Mouse (Mus musculus) heart, embryonic 13.5 days (tissue): ENCODE results near the gene Rabac1. TPM values are rescaled to one million over a fixed set of nuclear protein-coding genes. Genes with fewer than 3 reads are reported as not detected.

Experiments
- ATAC-seq: fragments of 200-750 bp; cut with Nextera tagmentation; 2 replicates; pipeline ENCODE4 v1.8.0; 2017; ENCODE audit warnings: moderate TSS enrichment; ENCODE audit not compliant: insufficient number of reproducible peaks, low FRiP score, low TSS enrichment; ENCODE audit errors: extremely low read depth
- H3K27ac ChIP-seq: fragments of 300-500 bp; sonication (generic); replicated peaks from 2 replicates; pipeline ENCODE4 v1.5.1; 2015; ENCODE audit warnings: moderate library complexity, mild to moderate bottlenecking, inconsistent platforms
- H3K27me3 ChIP-seq: fragments of 300-500 bp; sonication (generic); replicated peaks from 2 replicates; pipeline ENCODE4 v1.6.1; 2015; ENCODE audit warnings: mild to moderate bottlenecking, inconsistent platforms
- H3K36me3 ChIP-seq: fragments of 300-500 bp; sonication (generic); 2 replicates; pipeline ENCODE4 v1.6.1; 2015; ENCODE audit warnings: mild to moderate bottlenecking, inconsistent platforms
- H3K4me1 ChIP-seq: fragments of 300-500 bp; sonication (generic); 2 replicates; pipeline ENCODE4 v1.6.1; 2015; ENCODE audit warnings: inconsistent platforms
- H3K4me2 ChIP-seq: fragments of 300-500 bp; sonication (generic); 2 replicates; pipeline ENCODE4 v1.6.1; 2015; ENCODE audit warnings: inconsistent platforms, mild to moderate bottlenecking, moderate library complexity
- H3K4me3 ChIP-seq: fragments of 300-500 bp; sonication (generic); 2 replicates; pipeline ENCODE4 v1.5.1; 2015; ENCODE audit warnings: moderate library complexity, mild to moderate bottlenecking, inconsistent platforms
- H3K9ac ChIP-seq: fragments of 300-500 bp; sonication (generic); 2 replicates; pipeline ENCODE4 v1.6.1; 2015; ENCODE audit warnings: inconsistent platforms, mild to moderate bottlenecking, moderate library complexity
- H3K9me3 ChIP-seq: fragments of 300-500 bp; sonication (generic); 2 replicates; pipeline ENCODE4 v1.6.1; 2016; ENCODE audit warnings: inconsistent platforms
- WGBS: fragments of 180-500 bp; shearing (Covaris S2); methylation state at CpG from one replicate; pipeline ENCODE4 v1.1.7; 2015; ENCODE audit warnings: mixed read lengths; 5-methylcytosine and 5-hydroxymethylcytosine counted together
- polyA plus RNA-seq: library from polyadenylated mRNA; unstranded; fragments of >200 nt; fragmentation: Nextera tagmentation; extraction: Ambion mirVana; gene quantifications from 2 replicates; pipeline ENCODE4 v1.2.1, GENCODE M21; 2015

Gene Rabac1
- polyA plus RNA-seq, 1 experiment from 2014 or later, result 185 TPM

- 77% methylated on average over 7 of the region's 7 CpGs for WGBS
- H3K36me3 ChIP-seq, result no peaks in the 10 kb centered on the region
- ATAC-seq, result no peak
- H3K9me3 ChIP-seq, result no peaks in the 10 kb centered on the region
- H3K4me2 ChIP-seq, result no peak overlapping the region
- no peak overlapping the region for H3K9ac ChIP-seq
- H3K27me3 ChIP-seq, result 0 out of 2 replicates have a peak, but pooled peaks cover 13% of the 10 kb centered on the region
- no peaks in the 10 kb centered on the region for H3K4me1 ChIP-seq
- no peak overlapping the region for H3K27ac ChIP-seq
- no peak overlapping the region for H3K4me3 ChIP-seq
Measured at GRCm38 (mm10) chr7:24978781-24979180, 6.2 kb upstream of the Rabac1 start.

- Histone ChIP-seq H3K9me3 (no peaks in the 10 kb centered on the region), H3K4me3 (no peak overlapping the region), H3K4me1 (peaks cover 10% of the 10 kb centered on the region), H3K9ac (no peak overlapping the region), H3K27ac (no peak overlapping the region), H3K36me3 (peaks cover 5% of the 10 kb centered on the region), H3K27me3 (0 out of 2 replicates have a peak, but pooled peaks cover 10% of the 10 kb centered on the region), H3K4me2 (no peak overlapping the region)
- ATAC-seq, result no peak
- 25% methylated on average over 9 of the region's 9 CpGs for WGBS
Measured at GRCm38 (mm10) chr7:24974893-24975595, 2.5 kb upstream of the Rabac1 start.

- Histone ChIP-seq H3K4me2 (no peak overlapping the region), H3K9ac (no peak overlapping the region), H3K4me3 (no peak overlapping the region), H3K27ac (no peak overlapping the region), H3K9me3 (no peaks in the 10 kb centered on the region), H3K36me3 (peaks cover 14% of the 10 kb centered on the region), H3K4me1 (peaks cover 10% of the 10 kb centered on the region), H3K27me3 (0 out of 2 replicates have a peak, but pooled peaks cover 4% of the 10 kb centered on the region)
- 56% methylated on average over 5 of the region's 5 CpGs for WGBS
- ATAC-seq, result no peak
Measured at GRCm38 (mm10) chr7:24973902-24974301, 1.3 kb upstream of the Rabac1 start.

- H3K4me1 ChIP-seq, result peaks cover 10% of the 10 kb centered on the region
- H3K27ac ChIP-seq, result no peak overlapping the region
- 85% methylated on average over 4 of the region's 4 CpGs for WGBS
- H3K9me3 ChIP-seq, result no peaks in the 10 kb centered on the region
- ATAC-seq, result no peak
- H3K36me3 ChIP-seq, result peaks cover 14% of the 10 kb centered on the region
- no peaks in the 10 kb centered on the region for H3K27me3 ChIP-seq
- H3K4me2 ChIP-seq, result no peak overlapping the region
- 0 out of 2 replicates have a peak overlapping the region, but pooled peaks have one; percentile 1 for H3K9ac ChIP-seq
- no peak overlapping the region for H3K4me3 ChIP-seq
Measured at GRCm38 (mm10) chr7:24973208-24973607, 654 bp upstream of the Rabac1 start.

- peak overlapping the region; percentile 82 for H3K27ac ChIP-seq
- no peak for ATAC-seq
Measured at GRCm38 (mm10) chr7:24971261-24971971, 1.1 kb downstream of the Rabac1 start.

GRCm38 (mm10) chr7:24970341-24970740 lies 2.2 kb downstream of the Rabac1 start:
- Histone ChIP-seq H3K27ac (no peak overlapping the region), H3K4me2 (no peak overlapping the region), H3K36me3 (peaks cover 14% of the 10 kb centered on the region), H3K4me1 (peaks cover 10% of the 10 kb centered on the region), H3K9me3 (no peaks in the 10 kb centered on the region), H3K9ac (no peak overlapping the region), H3K27me3 (no peaks in the 10 kb centered on the region), H3K4me3 (no peak overlapping the region)
- no peak for ATAC-seq
- 93% methylated on average over 3 of the region's 3 CpGs for WGBS

More at GRCm38 (mm10) chr7:24971261-24971971, 1.1 kb downstream of the Rabac1 start:
- Histone ChIP-seq H3K9me3 (no peaks in the 10 kb centered on the region), H3K9ac (peak overlapping the region; percentile 85), H3K4me1 (peaks cover 10% of the 10 kb centered on the region), H3K36me3 (peaks cover 14% of the 10 kb centered on the region), H3K4me3 (peak overlapping the region; percentile 70), H3K27me3 (no peaks in the 10 kb centered on the region), H3K4me2 (peak overlapping the region; percentile 71)
- WGBS, result 6% methylated on average over 19 of the region's 19 CpGs

- no peak for ATAC-seq
- H3K36me3 ChIP-seq, result peaks cover 14% of the 10 kb centered on the region
- H3K9me3 ChIP-seq, result no peaks in the 10 kb centered on the region
- no peak overlapping the region for H3K9ac ChIP-seq
- no peak overlapping the region for H3K4me2 ChIP-seq
- H3K27ac ChIP-seq, result no peak overlapping the region
- H3K4me3 ChIP-seq, result no peak overlapping the region
- 68% methylated on average over 12 of the region's 12 CpGs for WGBS
- no peaks in the 10 kb centered on the region for H3K27me3 ChIP-seq
- H3K4me1 ChIP-seq, result peaks cover 10% of the 10 kb centered on the region
Measured at GRCm38 (mm10) chr7:24969805-24970204, 2.7 kb downstream of the Rabac1 start.

- Histone ChIP-seq H3K9me3 (no peaks in the 10 kb centered on the region), H3K27ac (no peak overlapping the region), H3K4me3 (no peak overlapping the region), H3K27me3 (no peaks in the 10 kb centered on the region), H3K9ac (no peak overlapping the region), H3K4me2 (no peak overlapping the region), H3K4me1 (peaks cover 10% of the 10 kb centered on the region), H3K36me3 (peaks cover 14% of the 10 kb centered on the region)
- no peak for ATAC-seq
- WGBS, result 66% methylated on average over 6 of the region's 6 CpGs
Measured at GRCm38 (mm10) chr7:24968463-24968862, 4.1 kb downstream of the Rabac1 start.

GRCm38 (mm10) chr7:24967966-24968365 lies 4.6 kb downstream of the Rabac1 start:
- H3K36me3 ChIP-seq, result peaks cover 14% of the 10 kb centered on the region
- H3K4me1 ChIP-seq, result peaks cover 10% of the 10 kb centered on the region
- no peak overlapping the region for H3K27ac ChIP-seq
- no peak for ATAC-seq
- no peak overlapping the region for H3K4me2 ChIP-seq
- H3K9me3 ChIP-seq, result no peaks in the 10 kb centered on the region
- no peaks in the 10 kb centered on the region for H3K27me3 ChIP-seq
- WGBS, result 80% methylated on average over 8 of the region's 8 CpGs
- no peak overlapping the region for H3K4me3 ChIP-seq
- no peak overlapping the region for H3K9ac ChIP-seq

GRCm38 (mm10) chr7:24964897-24965535 lies 7.5 kb downstream of the Rabac1 start:
- Histone ChIP-seq H3K27me3 (no peaks in the 10 kb centered on the region), H3K9me3 (no peaks in the 10 kb centered on the region), H3K4me1 (no peaks in the 10 kb centered on the region), H3K27ac (no peak overlapping the region), H3K4me2 (no peak overlapping the region), H3K4me3 (no peak overlapping the region), H3K9ac (peak overlapping the region; percentile 28; the same call in 1 of the 2 replicates), H3K36me3 (peaks cover 9% of the 10 kb centered on the region)
- 14% methylated on average over 5 of the region's 5 CpGs for WGBS
- ATAC-seq, result no peak

- no peak overlapping the region for H3K4me3 ChIP-seq
- no peak for ATAC-seq
- 53% methylated on average over 2 of the region's 2 CpGs for WGBS
- peaks cover 2% of the 10 kb centered on the region for H3K36me3 ChIP-seq
- H3K9me3 ChIP-seq, result no peaks in the 10 kb centered on the region
- H3K27ac ChIP-seq, result no peak overlapping the region
- H3K9ac ChIP-seq, result no peak overlapping the region
- no peak overlapping the region for H3K4me2 ChIP-seq
- no peaks in the 10 kb centered on the region for H3K4me1 ChIP-seq
- no peaks in the 10 kb centered on the region for H3K27me3 ChIP-seq
Measured at GRCm38 (mm10) chr7:24964288-24964687, 8.3 kb downstream of the Rabac1 start.
